Comparison of ENCODE assay signal across 18 mouse cellular contexts in the genomic region with DNA sequence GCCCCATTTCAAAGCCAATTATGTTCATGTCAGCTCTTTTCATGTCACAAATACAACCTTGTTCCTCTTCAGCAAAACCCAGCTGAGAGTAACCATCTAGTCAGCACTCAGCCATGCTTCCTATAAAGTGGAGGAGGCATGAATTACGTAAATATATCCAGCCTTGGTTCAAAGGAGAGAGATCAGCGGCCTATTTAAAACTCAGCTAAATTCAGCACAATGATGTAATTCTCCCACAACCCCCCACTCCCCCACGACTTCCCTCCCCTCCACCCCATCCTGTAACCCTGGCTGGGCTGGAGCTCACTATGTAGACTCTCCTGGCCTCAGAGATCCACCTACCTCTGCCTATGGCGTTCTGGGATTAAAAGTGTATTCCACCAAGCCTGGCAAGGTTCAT. TPM values are rescaled to one million over a fixed set of nuclear protein-coding genes. Genes with fewer than 3 reads are reported as not detected.
A peak's percentile ranks its signal among the peaks of the same experiment; 100 is the strongest.
DNase-seq lines count a peak whose midpoint lies in the region; TF ChIP-seq lines count a peak whose summit lies in the region.
"Had no signal": no experiment of that assay in that cellular context is flagged by ENCODE, and none has a peak within 500 bp of the region (broad histone marks: within the 10 kb centered on the region; RNA-seq: fewer than 3 reads in every experiment).

No protein-coding gene starts in this region.

- H3K79me2 ChIP-seq in macrophage (ENCODE audit: inconsistent target), result no peaks in the 10 kb centered on the region

- H3K36me3 ChIP-seq in macrophage (ENCODE audit: inconsistent target), result peaks cover 28% of the 10 kb centered on the region; the same call in 1 of the 2 replicates

- peak; percentile 94 for DNase-seq in heart, adult 11 months
- no peak for DNase-seq in heart, postnatal 36 days
- peak; percentile 27 for DNase-seq in lung, postnatal 10 days
- no peak for DNase-seq in lung, adult 2 months
- DNase-seq in thymus, postnatal 4 days, result no peak
- no peak for DNase-seq in right cerebral cortex, adult 2 months (ENCODE audit: low spot score in 2 of 2)
- DNase-seq: adrenal gland, postnatal 10 days; cerebellum, adult 8-10 months; kidney, postnatal 14 days; liver, embryonic 13.5 days; right cerebral cortex, postnatal 4 days; thymus, adult 18-20 months had no signal

- TF ChIP-seq CTCF in lung, adult 2 months (IDR thresholded peaks at IDR 0.05; ENCODE audit: insufficient read depth, low read length), result no peak

- WGBS in lung, adult 2 months, result 29% methylated on average over 4 of the region's 4 CpGs
- WGBS in macrophage (ENCODE audit: missing documents), result 37% methylated on average over 4 of the region's 4 CpGs

- H3K27ac ChIP-seq in macrophage, result peak overlapping the region; percentile 75
- H3K27ac ChIP-seq: embryonic facial prominence, embryonic 13.5 days; hindbrain, embryonic 12.5 days; left cerebral cortex, adult 2 months; liver, embryonic 13.5 days; midbrain, embryonic 12.5 days; neural tube, embryonic 12.5 days had no signal

- H3K4me3 ChIP-seq in lung, adult 2 months (replicated peaks; ENCODE audit: extremely low read depth, low read depth, low read length), result no peak overlapping the region
- H3K4me3 ChIP-seq in macrophage (ENCODE audit: inconsistent target), result no peak overlapping the region
- H3K4me3 ChIP-seq: embryonic facial prominence, embryonic 13.5 days; hindbrain, embryonic 12.5 days; left cerebral cortex, adult 2 months; liver, embryonic 13.5 days; midbrain, embryonic 12.5 days; neural tube, embryonic 12.5 days had no signal

- intact Hi-C loops in heart, postnatal 36 days (cut with DNase I), result no loop called here

- TF ChIP-seq POLR2A in lung, adult 2 months (IDR thresholded peaks at IDR 0.05; ENCODE audit: borderline replicate concordance, extremely low read depth, low read depth, low read length), result no peak

- peaks cover 2% of the 10 kb centered on the region; the same call in 1 of the 2 replicates for H3K4me1 ChIP-seq in lung, adult 2 months (ENCODE audit: control insufficient read depth, insufficient read depth, low read length)
- H3K4me1 ChIP-seq: embryonic facial prominence, embryonic 13.5 days; hindbrain, embryonic 12.5 days; liver, embryonic 13.5 days; neural tube, embryonic 12.5 days had no signal

RNA-seq across cellular contexts. Expression of a gene that starts 32.0 kb away (rescaled TPM):
- total RNA-seq in heart, postnatal 36 days (2021), result not detected
- polyA plus RNA-seq in lung, adult 2 months (2012; rRNA removed), result 1.0 and 3.3 TPM in 2 replicates
- not detected for total RNA-seq in macrophage (2018; cell fraction: chromatin; rRNA removed)
- not detected for total RNA-seq in macrophage (2018; cell fraction: cytosol; rRNA removed)
- total RNA-seq in macrophage (2018; cell fraction: nucleus; rRNA removed), result 1 to 10 TPM in 1 of 26 experiments, not detected in 25; 1.2 TPM
- polyA plus RNA-seq in macrophage (2018), result not detected in 3 replicates
- polyA plus RNA-seq: liver, embryonic 13.5 days had no signal

RNA-seq across cellular contexts. Expression of a gene that starts 34.8 kb away (rescaled TPM):
- total RNA-seq in heart, postnatal 36 days (2021), result 10 to 100 TPM; 20.9 to 21.7 TPM
- 9.0 and 10.4 TPM in 2 replicates for polyA plus RNA-seq in lung, adult 2 months (2012; rRNA removed)
- 10 to 100 TPM in 18 of 26 experiments, 1 to 10 TPM in 8; 4.0 to 42.4 (median 20.1) TPM for total RNA-seq in macrophage (2018; cell fraction: chromatin; rRNA removed)
- 10 to 100 TPM in 22 of 26 experiments, 1 to 10 TPM in 4; 9.2 to 14.3 (median 11.3) TPM for total RNA-seq in macrophage (2018; cell fraction: cytosol; rRNA removed)
- 10 to 100 TPM in 17 of 26 experiments, 1 to 10 TPM in 9; 2.3 to 33.9 (median 16.4) TPM for total RNA-seq in macrophage (2018; cell fraction: nucleus; rRNA removed)
- polyA plus RNA-seq in macrophage (2018), result 10.5 to 13.7 TPM (median 12.1 TPM) in 3 replicates

RNA-seq across cellular contexts. Expression of a gene that starts 35.6 kb away (rescaled TPM):
- total RNA-seq in heart, postnatal 36 days (2021), result 10 to 100 TPM; 50.5 to 51.8 TPM
- polyA plus RNA-seq in lung, adult 2 months (2012; rRNA removed), result 13.1 and 24.7 TPM in 2 replicates
- total RNA-seq in macrophage (2018; cell fraction: chromatin; rRNA removed), result 10 to 100 TPM in 25 of 26 experiments, 1 to 10 TPM in 1; 9.5 to 79.8 (median 42.0) TPM
- 10 to 100 TPM; 43.4 to 72.5 (median 60.4) TPM for total RNA-seq in macrophage (2018; cell fraction: cytosol; rRNA removed)
- 10 to 100 TPM; 15.9 to 92.3 (median 29.4) TPM for total RNA-seq in macrophage (2018; cell fraction: nucleus; rRNA removed)
- polyA plus RNA-seq in macrophage (2018), result 57.7 to 110 TPM (median 84.1 TPM) in 3 replicates

RNA-seq across cellular contexts. Expression of a gene that starts 37.8 kb away (rescaled TPM):
- 10 to 100 TPM; 42.0 to 44.4 TPM for total RNA-seq in heart, postnatal 36 days (2021)
- polyA plus RNA-seq in lung, adult 2 months (2012; rRNA removed), result 14.2 and 22.2 TPM in 2 replicates
- total RNA-seq in macrophage (2018; cell fraction: chromatin; rRNA removed), result 10 to 100 TPM in 18 of 26 experiments, 1 to 10 TPM in 8; 3.6 to 39.9 (median 15.4) TPM
- total RNA-seq in macrophage (2018; cell fraction: cytosol; rRNA removed), result 10 to 100 TPM; 10.8 to 28.9 (median 17.1) TPM
- 10 to 100 TPM in 18 of 26 experiments, 1 to 10 TPM in 8; 5.8 to 41.9 (median 15.2) TPM for total RNA-seq in macrophage (2018; cell fraction: nucleus; rRNA removed)
- 17.2 to 25.8 TPM (median 21.2 TPM) in 3 replicates for polyA plus RNA-seq in macrophage (2018)

Comparison
In these comparisons a context has a peak if more than half of its experiments do, and no peak if none do; other contexts are left out.
1. DNase-seq: peak in heart, adult 11 months (single experiment) and lung, postnatal 10 days (single experiment); none in heart, postnatal 36 days (0 of 2), lung, adult 2 months (single experiment), thymus, postnatal 4 days (single experiment) and right cerebral cortex, adult 2 months (0 of 2).